Mouse (Mus musculus) neural tube, embryonic 13.5 days (tissue): Measurements from ENCODE around the gene Ptprt. TPM values are rescaled to one million over a fixed set of nuclear protein-coding genes. Genes with fewer than 3 reads are reported as not detected.

ENCODE experiments used
- ATAC-seq: fragments of 200-750 bp; cut with Nextera tagmentation; 2 replicates; pipeline ENCODE4 v1.8.0; 2017; ENCODE audit warnings: low read depth, mild to moderate bottlenecking, moderate TSS enrichment, moderate library complexity
- H3K27ac ChIP-seq: fragments of 300-500 bp; sonication (generic); replicated peaks from 2 replicates; pipeline ENCODE4 v1.5.1; 2015; ENCODE audit warnings: moderate library complexity, mild to moderate bottlenecking, inconsistent platforms
- H3K27me3 ChIP-seq: fragments of 300-500 bp; sonication (generic); 2 replicates; pipeline ENCODE4 v1.6.1; 2015; ENCODE audit warnings: mild to moderate bottlenecking, inconsistent platforms
- H3K36me3 ChIP-seq: fragments of 300-500 bp; sonication (generic); 2 replicates; pipeline ENCODE4 v1.6.1; 2015; ENCODE audit warnings: mild to moderate bottlenecking, inconsistent platforms
- H3K4me1 ChIP-seq: fragments of 300-500 bp; sonication (generic); replicated peaks from 2 replicates; pipeline ENCODE4 v1.6.1; 2015; ENCODE audit warnings: inconsistent platforms
- H3K4me2 ChIP-seq: fragments of 300-500 bp; sonication (generic); 2 replicates; pipeline ENCODE4 v1.6.1; 2015; ENCODE audit warnings: inconsistent platforms, mild to moderate bottlenecking, moderate library complexity
- H3K4me3 ChIP-seq: fragments of 300-500 bp; sonication (generic); 2 replicates; pipeline ENCODE4 v1.5.1; 2015; ENCODE audit warnings: mild to moderate bottlenecking, inconsistent platforms
- H3K9ac ChIP-seq: fragments of 300-500 bp; sonication (generic); 2 replicates; pipeline ENCODE4 v1.6.1; 2015; ENCODE audit warnings: moderate library complexity, mild to moderate bottlenecking, inconsistent platforms
- H3K9me3 ChIP-seq: fragments of 300-500 bp; sonication (generic); 2 replicates; pipeline ENCODE4 v1.6.1; 2016; ENCODE audit warnings: inconsistent platforms
- WGBS: fragments of 180-500 bp; shearing (Covaris S2); methylation state at CpG from one replicate; pipeline ENCODE4 v1.1.7; 2015; 5-methylcytosine and 5-hydroxymethylcytosine counted together
- polyA plus RNA-seq: library from polyadenylated mRNA; unstranded; fragments of >200 nt; fragmentation: Nextera tagmentation; extraction: Ambion mirVana; gene quantifications from 2 replicates; pipeline ENCODE4 v1.2.1, GENCODE M21; 2015

Ptprt gene
- polyA plus RNA-seq, 1 experiment from 2014 or later = 6.6 TPM

DNA sequence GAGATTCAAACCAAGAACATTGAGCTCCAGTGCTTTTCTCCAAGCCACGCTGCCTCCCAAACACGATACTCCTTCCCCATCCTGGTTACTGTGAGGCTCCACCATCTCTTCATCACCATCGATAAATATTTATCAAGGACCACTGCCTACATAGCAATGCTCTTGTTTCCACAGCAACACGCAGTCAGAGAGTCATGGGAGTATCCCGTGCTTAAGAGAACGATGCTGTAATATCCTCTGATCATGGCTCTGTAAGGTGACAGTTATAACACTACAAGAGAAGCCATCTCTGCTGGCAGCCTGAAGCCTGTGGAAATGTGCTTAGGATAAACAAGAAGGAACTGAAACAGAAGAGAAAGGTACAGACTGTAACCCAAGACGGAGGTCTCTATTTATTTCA lies 3.4 kb downstream of the Ptprt start:
- Histone ChIP-seq H3K4me2 (peak overlapping the region; percentile 98), H3K4me3 (peak overlapping the region; percentile 65), H3K27ac (peak overlapping the region; percentile 23; the same call in 1 of the 2 replicates), H3K4me1 (peaks cover 58% of the 10 kb centered on the region), H3K27me3 (peaks cover 48% of the 10 kb centered on the region), H3K36me3 (no peaks in the 10 kb centered on the region), H3K9ac (no peak overlapping the region), H3K9me3 (no peaks in the 10 kb centered on the region)
- WGBS = 40% methylated on average over 7 of the region's 7 CpGs
- no peak for ATAC-seq

DNA sequence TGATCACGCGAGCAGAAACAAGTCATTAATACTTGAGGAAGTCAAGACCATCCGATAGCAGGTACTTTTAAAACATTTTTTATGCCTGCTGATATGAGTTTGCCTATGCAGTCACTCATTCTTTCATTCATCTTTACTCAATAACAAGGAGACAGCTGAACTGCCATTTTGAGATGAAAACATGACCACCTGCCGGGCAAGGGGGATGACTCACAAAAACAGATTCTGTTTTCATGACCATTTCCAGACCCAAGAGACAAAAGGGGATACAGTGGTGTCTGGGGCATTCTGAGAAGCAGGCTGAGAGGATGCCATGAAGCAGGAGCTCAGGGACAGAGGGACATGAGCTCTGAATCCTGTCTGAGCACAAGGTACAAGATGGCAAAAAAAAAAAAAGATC lies 6.5 kb downstream of the Ptprt start:
- no peaks in the 10 kb centered on the region for H3K36me3 ChIP-seq
- no peak overlapping the region for H3K9ac ChIP-seq
- H3K9me3 ChIP-seq = no peaks in the 10 kb centered on the region
- no peak for ATAC-seq
- no peak overlapping the region for H3K4me3 ChIP-seq
- H3K4me1 ChIP-seq = peaks cover 30% of the 10 kb centered on the region
- no peak overlapping the region for H3K27ac ChIP-seq
- H3K4me2 ChIP-seq = no peak overlapping the region
- peaks cover 18% of the 10 kb centered on the region for H3K27me3 ChIP-seq
- 91% methylated on average over 4 of the region's 4 CpGs for WGBS

DNA sequence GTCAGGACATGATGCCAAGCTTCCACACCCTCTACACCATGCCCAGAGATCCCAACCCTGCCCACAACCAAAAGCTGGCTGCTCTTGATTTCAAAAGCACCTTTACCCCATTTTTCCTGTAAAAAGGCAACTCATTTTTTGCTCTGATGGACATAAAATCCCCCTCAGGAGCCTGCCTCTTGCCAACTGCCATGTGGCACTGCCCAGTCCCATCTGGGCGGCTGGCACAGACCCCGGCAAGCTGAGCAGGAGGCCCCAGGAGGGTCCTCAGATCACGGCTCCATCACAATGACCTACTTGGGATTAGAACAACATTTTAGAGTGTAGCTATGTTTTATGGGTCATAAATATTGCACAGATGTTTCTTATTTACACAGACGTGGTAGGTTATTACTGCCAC lies 22.3 kb downstream of the Ptprt start:
- ATAC-seq = peak; percentile 77
- Histone ChIP-seq H3K9ac (no peak overlapping the region), H3K27ac (no peak overlapping the region; the same call in 1 of the 2 replicates), H3K36me3 (no peaks in the 10 kb centered on the region), H3K4me1 (peaks cover 55% of the 10 kb centered on the region), H3K4me3 (no peak overlapping the region), H3K4me2 (no peak overlapping the region), H3K27me3 (peaks cover 15% of the 10 kb centered on the region), H3K9me3 (no peaks in the 10 kb centered on the region)
- 27% methylated on average over 4 of the region's 4 CpGs for WGBS

DNA sequence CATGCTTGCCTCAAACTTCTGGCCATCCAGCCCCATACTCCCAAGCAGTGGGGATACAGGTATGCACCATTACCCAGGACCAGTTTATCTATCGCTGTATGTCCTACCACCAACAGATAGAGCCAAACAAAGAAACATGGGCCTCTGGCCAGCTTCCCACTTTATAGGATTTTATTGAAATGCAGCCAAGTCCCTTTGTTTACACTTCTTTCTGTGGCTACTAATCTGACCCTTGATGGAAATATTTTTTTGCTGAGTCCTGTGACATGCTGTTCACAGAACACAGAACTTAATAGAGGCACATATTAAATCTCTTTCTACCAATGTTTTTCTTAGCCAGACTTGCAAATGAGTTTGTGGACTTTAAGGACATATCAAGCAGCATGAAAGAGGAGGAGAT lies 23.4 kb downstream of the Ptprt start:
- Histone ChIP-seq H3K4me1 (peaks cover 55% of the 10 kb centered on the region), H3K4me3 (no peak overlapping the region), H3K9ac (no peak overlapping the region), H3K27ac (no peak overlapping the region), H3K27me3 (peaks cover 15% of the 10 kb centered on the region), H3K36me3 (no peaks in the 10 kb centered on the region), H3K4me2 (no peak overlapping the region), H3K9me3 (no peaks in the 10 kb centered on the region)
- no peak for ATAC-seq
- WGBS = 53% methylated on average over 1 of the region's 1 CpGs

DNA sequence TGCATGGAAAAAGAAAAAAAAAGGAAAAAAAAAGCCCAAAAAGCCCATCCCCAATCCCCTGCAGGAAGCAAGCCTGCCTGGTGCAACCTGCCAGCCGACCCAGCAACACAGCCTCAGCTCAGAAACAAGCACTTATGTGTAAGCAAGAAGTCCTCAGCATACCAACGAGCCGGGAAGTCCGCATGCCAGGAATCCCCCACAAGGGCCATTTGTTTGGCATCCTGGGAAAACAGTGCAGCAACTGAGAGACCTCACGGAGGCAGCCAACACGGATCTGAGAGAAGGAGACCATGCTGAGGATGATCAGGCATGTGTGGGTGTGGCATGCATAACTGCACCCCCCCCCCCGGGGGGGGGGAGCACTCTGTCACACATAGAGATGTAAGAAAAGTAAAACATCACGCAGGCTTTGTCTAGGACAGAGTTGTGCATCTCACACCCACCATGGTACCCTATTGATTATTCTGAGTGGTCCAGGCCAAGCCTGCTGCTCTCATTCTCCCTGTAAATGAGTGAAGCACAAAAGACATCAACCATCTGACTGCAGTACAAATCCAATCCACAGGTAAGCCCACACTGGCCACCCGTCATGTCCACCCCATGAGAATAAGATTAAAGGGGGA lies 24.4 kb downstream of the Ptprt start:
- Histone ChIP-seq H3K4me3 (no peak overlapping the region), H3K9ac (no peak overlapping the region), H3K4me2 (no peak overlapping the region), H3K4me1 (peaks cover 58% of the 10 kb centered on the region), H3K27ac (peak overlapping the region; percentile 52), H3K9me3 (no peaks in the 10 kb centered on the region), H3K27me3 (peaks cover 15% of the 10 kb centered on the region), H3K36me3 (no peaks in the 10 kb centered on the region)
- peak; percentile 54; the same call in 1 of the 2 replicates for ATAC-seq
- WGBS = 34% methylated on average over 9 of the region's 9 CpGs

DNA sequence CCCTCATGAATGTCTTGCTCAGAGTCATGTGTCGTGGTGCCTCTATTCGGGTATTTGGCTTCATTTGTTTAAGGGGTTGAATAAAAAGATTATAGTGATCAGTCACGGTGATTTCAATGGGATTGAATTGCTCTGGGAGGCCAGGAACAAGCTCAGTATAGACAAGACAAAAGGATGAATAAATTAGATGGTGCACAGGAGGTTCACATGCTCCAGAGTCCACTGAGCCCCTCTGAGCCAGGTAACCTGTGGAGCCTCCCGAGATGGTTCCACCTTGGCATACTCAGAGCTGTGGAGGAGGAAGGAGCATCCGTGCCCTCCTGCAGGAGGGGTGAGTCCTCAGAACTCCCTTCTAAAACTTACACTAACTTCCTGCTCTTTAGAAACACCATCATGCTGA lies 26.0 kb downstream of the Ptprt start:
- Histone ChIP-seq H3K4me1 (peaks cover 57% of the 10 kb centered on the region), H3K4me3 (no peak overlapping the region), H3K9ac (no peak overlapping the region), H3K36me3 (no peaks in the 10 kb centered on the region), H3K27ac (no peak overlapping the region), H3K27me3 (peaks cover 15% of the 10 kb centered on the region), H3K9me3 (no peaks in the 10 kb centered on the region), H3K4me2 (no peak overlapping the region)
- 42% methylated on average over 5 of the region's 5 CpGs for WGBS
- no peak for ATAC-seq

DNA sequence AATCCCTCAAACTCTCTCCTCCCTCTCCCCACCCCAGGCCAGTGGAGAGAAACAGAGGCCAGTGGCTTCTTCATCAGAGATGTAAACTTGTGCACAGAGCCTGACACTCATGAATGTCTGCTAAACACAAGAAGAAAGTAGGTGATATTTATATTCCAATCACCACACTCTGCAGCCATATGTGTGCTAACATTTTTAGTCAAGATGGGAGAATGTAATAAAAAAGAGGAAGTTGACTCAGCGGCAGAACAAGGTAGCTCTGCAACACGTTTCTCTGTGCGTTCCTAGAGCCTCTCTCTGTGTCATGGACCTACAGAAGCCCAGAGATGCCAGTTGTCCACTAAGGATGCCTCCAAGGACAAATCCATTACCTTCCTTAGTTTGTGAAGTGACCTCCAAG lies 34.9 kb downstream of the Ptprt start:
- no peak for ATAC-seq
- H3K4me3 ChIP-seq = no peak overlapping the region
- no peaks in the 10 kb centered on the region for H3K9me3 ChIP-seq
- no peak overlapping the region for H3K27ac ChIP-seq
- no peak overlapping the region for H3K9ac ChIP-seq
- no peaks in the 10 kb centered on the region for H3K27me3 ChIP-seq
- no peaks in the 10 kb centered on the region for H3K4me1 ChIP-seq
- H3K36me3 ChIP-seq = no peaks in the 10 kb centered on the region
- H3K4me2 ChIP-seq = no peak overlapping the region
- WGBS = 95% methylated on average over 3 of the region's 3 CpGs

DNA sequence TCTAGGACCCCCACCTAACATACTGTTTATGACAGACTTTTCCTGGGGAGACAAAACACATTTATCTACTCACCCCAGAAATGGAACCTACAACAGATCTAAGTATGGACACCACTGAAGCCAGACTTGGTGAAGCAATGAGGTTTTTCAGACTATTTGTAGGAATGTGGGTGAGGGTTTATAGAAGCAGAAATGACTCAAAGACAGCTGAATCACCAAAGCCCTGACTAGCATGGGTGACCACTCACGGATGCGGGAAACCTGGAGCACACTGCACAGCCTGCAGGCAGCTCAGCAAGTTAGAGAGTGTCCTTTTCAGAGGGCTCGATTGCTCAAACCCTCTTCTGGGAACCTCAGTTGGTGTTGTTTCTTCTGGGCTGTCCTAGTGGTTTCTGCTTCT lies 36.2 kb downstream of the Ptprt start:
- Histone ChIP-seq H3K36me3 (no peaks in the 10 kb centered on the region), H3K4me3 (no peak overlapping the region), H3K9me3 (no peaks in the 10 kb centered on the region), H3K27ac (no peak overlapping the region), H3K4me2 (no peak overlapping the region), H3K9ac (no peak overlapping the region), H3K4me1 (no peaks in the 10 kb centered on the region), H3K27me3 (no peaks in the 10 kb centered on the region)
- ATAC-seq = no peak
- 91% methylated on average over 3 of the region's 3 CpGs for WGBS

DNA sequence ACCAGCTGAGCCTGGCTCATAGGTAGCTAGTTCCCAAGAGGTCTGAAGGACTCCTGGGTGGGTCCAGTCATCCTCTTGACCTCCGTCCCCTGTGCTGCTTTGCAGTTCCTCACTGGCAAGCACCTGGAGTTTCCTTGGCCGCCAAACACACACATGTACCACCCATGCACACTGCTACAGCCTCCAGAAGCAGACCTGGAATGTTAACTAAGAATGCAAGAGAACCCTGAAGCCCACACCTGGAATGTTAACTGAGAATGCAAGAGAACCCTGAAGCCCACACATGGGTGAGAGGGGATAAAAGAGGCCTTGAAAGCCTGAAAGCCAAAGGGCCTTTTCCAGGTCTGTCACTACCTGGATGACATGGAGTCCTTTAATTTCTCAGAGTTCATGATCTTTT lies 46.7 kb downstream of the Ptprt start:
- WGBS = 90% methylated on average over 2 of the region's 2 CpGs
- H3K4me3 ChIP-seq = no peak overlapping the region
- ATAC-seq = no peak

DNA sequence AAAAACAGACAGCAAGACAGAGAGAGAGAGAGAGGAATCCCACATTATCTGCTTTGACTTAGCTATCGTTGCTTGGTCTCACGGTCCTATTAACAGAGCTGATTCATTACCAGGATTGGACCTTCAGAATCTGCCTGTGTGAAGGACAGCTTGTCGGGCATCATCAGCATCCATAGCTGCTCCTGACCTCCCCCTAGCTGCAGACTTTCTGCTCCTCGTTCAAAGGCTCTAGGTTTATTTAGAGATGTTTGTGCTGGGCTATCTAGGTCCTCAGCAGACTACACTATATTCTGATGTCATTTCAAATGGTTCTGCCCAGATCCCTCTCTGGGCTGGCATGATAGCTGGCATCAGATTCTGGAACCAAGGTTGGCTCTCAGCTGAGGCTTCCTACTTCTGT lies 47.5 kb downstream of the Ptprt start:
- Histone ChIP-seq H3K4me1 (no peaks in the 10 kb centered on the region), H3K36me3 (no peaks in the 10 kb centered on the region), H3K4me3 (no peak overlapping the region), H3K4me2 (no peak overlapping the region), H3K9me3 (no peaks in the 10 kb centered on the region), H3K27ac (no peak overlapping the region), H3K27me3 (no peaks in the 10 kb centered on the region), H3K9ac (no peak overlapping the region)
- no peak for ATAC-seq
- 77% methylated on average over 4 of the region's 4 CpGs for WGBS

More for the DNA sequence above, 46.7 kb downstream of the Ptprt start:
- H3K9me3 ChIP-seq = no peaks in the 10 kb centered on the region
- H3K27me3 ChIP-seq = no peaks in the 10 kb centered on the region
- no peaks in the 10 kb centered on the region for H3K4me1 ChIP-seq
- no peak overlapping the region for H3K4me2 ChIP-seq
- no peak overlapping the region for H3K9ac ChIP-seq
- no peaks in the 10 kb centered on the region for H3K36me3 ChIP-seq
- no peak overlapping the region for H3K27ac ChIP-seq

DNA sequence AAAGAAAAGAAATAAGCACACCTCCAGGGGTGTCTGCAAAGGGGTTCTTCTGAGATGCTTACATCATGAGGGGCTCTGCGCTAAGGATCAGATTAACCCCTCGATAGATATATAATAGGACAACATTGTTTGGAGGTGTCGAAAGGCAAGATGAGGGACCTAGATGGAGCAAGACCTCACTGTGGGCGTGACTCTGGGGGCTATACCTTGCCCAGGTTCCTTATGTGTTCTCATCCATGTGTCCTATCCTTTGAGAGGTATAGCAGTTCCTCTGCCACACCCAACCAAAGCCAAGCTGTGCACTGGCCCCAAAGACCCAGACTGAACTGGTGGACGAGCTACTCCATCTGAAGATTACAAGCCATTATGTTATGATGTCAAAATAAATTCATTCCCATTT lies 58.2 kb downstream of the Ptprt start:
- Histone ChIP-seq H3K27me3 (no peaks in the 10 kb centered on the region), H3K9me3 (no peaks in the 10 kb centered on the region), H3K27ac (no peak overlapping the region), H3K36me3 (no peaks in the 10 kb centered on the region), H3K9ac (no peak overlapping the region), H3K4me2 (no peak overlapping the region), H3K4me3 (no peak overlapping the region), H3K4me1 (no peaks in the 10 kb centered on the region)
- no peak for ATAC-seq
- WGBS = 92% methylated on average over 5 of the region's 5 CpGs

DNA sequence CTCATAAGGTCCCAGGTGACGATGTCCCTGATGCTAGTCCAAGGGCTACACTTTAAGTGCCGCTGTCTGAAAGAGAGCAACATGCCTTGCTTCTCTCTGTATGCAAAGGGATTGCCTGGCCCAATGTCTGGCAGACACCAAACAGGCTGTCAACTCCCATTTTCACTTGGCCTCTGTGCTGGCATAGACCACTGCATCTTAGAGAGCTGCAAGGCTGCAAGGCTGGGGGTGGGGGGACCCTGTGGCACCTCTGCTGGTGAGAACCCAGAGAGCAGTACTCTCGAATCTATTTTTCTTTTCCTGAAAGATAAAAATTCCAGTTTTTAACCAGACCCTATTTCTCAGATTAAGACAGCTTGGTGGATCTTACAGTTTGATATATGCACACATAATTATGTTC lies 69.6 kb downstream of the Ptprt start:
- H3K9me3 ChIP-seq = no peaks in the 10 kb centered on the region
- peaks cover 4% of the 10 kb centered on the region; the same call in 1 of the 2 replicates for H3K4me1 ChIP-seq
- no peak for ATAC-seq
- 90% methylated on average over 3 of the region's 3 CpGs for WGBS
- H3K36me3 ChIP-seq = no peaks in the 10 kb centered on the region
- no peak overlapping the region for H3K9ac ChIP-seq
- H3K4me3 ChIP-seq = no peak overlapping the region
- H3K4me2 ChIP-seq = no peak overlapping the region
- no peaks in the 10 kb centered on the region for H3K27me3 ChIP-seq
- no peak overlapping the region for H3K27ac ChIP-seq

DNA sequence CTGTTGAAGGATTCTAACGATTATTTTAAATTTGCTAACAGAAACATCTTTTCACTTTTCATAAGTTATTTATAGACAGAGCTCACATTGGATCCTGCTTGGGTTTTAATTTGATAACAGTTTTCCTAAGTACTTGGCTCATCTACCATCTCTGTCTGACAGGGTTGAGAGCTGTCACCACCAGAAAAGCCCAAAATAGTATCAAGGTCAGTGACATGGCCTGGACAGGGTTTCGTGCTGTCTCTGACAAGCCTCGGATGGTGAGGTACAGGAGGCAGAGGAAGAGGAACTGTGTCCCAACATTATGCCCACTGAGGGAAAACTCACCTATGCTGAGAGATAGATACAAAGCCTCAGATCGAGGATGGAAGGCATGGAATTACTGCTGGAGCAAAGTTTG lies 79.3 kb downstream of the Ptprt start:
- no peaks in the 10 kb centered on the region for H3K4me1 ChIP-seq
- H3K9ac ChIP-seq = no peak overlapping the region
- ATAC-seq = no peak
- no peak overlapping the region for H3K4me2 ChIP-seq
- H3K9me3 ChIP-seq = no peaks in the 10 kb centered on the region
- no peak overlapping the region for H3K27ac ChIP-seq
- H3K36me3 ChIP-seq = no peaks in the 10 kb centered on the region
- WGBS = 86% methylated on average over 4 of the region's 4 CpGs
- no peak overlapping the region for H3K4me3 ChIP-seq
- H3K27me3 ChIP-seq = no peaks in the 10 kb centered on the region
